Mouse (Mus musculus): ENCODE data around the gene Fabp3. TPM values are rescaled to one million over a fixed set of nuclear protein-coding genes. Genes with fewer than 3 reads are reported as not detected.
A peak's percentile ranks its signal among the peaks of the same experiment; 100 is the strongest.

The Fabp3 gene
- polyA plus RNA-seq, 1 experiment from 2014 or later, result 136 TPM

DNA sequence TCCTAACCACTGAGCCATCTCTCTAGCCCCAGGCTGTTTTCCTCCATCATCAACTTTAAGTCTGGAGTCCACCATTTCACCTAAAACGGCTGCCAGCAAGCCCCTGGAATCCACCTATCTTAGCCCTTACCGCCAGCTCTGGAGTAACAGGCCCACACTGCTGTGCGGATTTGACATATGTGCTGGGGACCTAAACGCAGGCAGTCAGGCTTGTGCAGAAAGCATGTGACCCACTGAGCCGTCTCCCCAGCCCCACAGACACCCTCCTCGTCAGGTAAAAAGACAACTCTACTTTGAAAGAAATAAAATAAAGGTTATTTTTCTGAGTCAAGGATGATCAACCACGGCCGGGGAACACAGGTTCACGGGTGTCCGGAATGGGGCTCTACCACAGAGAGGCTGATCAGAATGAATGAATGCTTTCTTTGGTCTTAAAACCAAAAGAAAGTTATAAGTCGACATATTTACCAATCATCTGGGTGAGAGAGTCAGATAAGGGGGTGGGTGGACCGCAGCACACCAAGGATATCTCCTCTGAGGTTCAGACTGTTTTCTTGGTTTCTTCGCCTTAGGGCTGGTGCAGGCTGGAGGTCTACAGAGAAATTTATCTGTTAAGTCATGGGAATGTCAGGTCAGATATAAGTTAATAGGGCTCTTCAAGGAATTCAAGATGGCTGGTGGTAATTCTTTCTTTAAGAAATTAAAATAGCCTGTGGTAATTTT is 12.0 kb upstream of the Fabp3 start:
- H3K27me3 ChIP-seq, result peaks cover 6% of the 10 kb centered on the region; the same call in 1 of the 2 replicates
- WGBS, result 84% methylated on average over 13 of the region's 13 CpGs
- no peak overlapping the region for H3K27ac ChIP-seq (replicated peaks)
- no peak overlapping the region for H3K9ac ChIP-seq
- ATAC-seq (ENCODE audit: low read depth), result no peak
- H3K9me3 ChIP-seq, result no peaks in the 10 kb centered on the region
- H3K36me3 ChIP-seq, result no peaks in the 10 kb centered on the region
- no peak overlapping the region for H3K4me3 ChIP-seq
- H3K4me1 ChIP-seq (replicated peaks), result 0 out of 2 replicates have a peak, but pooled peaks cover 3% of the 10 kb centered on the region
- H3K4me2 ChIP-seq, result no peak overlapping the region

DNA sequence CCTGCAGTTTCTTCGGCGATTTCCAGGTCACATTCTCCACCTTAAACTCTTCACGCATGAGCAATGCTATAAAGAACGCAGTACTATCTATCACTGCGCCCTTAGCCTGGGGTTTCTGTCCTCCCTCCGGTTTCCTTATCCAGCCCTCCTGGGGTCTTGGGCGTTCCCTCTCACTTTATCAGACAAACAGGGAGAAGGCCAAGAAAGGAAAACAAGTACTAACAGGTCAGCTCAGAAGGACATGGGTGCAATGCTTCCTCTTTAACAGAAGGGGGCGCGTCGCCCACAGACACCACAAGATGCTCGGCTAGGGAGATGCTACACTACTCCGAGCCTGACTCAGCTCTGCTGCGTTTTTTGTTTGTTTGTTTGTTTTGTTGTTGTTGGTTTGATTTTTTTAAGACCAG is 11.3 kb upstream of the Fabp3 start:
- H3K4me1 ChIP-seq (replicated peaks), result 0 out of 2 replicates have a peak, but pooled peaks cover 3% of the 10 kb centered on the region
- H3K27me3 ChIP-seq, result peaks cover 6% of the 10 kb centered on the region; the same call in 1 of the 2 replicates
- no peaks in the 10 kb centered on the region for H3K36me3 ChIP-seq
- no peaks in the 10 kb centered on the region for H3K9me3 ChIP-seq
- H3K27ac ChIP-seq (replicated peaks), result no peak overlapping the region
- no peak; the same call in 1 of the 2 replicates for ATAC-seq (ENCODE audit: low read depth)
- H3K4me2 ChIP-seq, result no peak overlapping the region
- 20% methylated on average over 13 of the region's 13 CpGs for WGBS
- H3K9ac ChIP-seq, result no peak overlapping the region
- no peak overlapping the region for H3K4me3 ChIP-seq

DNA sequence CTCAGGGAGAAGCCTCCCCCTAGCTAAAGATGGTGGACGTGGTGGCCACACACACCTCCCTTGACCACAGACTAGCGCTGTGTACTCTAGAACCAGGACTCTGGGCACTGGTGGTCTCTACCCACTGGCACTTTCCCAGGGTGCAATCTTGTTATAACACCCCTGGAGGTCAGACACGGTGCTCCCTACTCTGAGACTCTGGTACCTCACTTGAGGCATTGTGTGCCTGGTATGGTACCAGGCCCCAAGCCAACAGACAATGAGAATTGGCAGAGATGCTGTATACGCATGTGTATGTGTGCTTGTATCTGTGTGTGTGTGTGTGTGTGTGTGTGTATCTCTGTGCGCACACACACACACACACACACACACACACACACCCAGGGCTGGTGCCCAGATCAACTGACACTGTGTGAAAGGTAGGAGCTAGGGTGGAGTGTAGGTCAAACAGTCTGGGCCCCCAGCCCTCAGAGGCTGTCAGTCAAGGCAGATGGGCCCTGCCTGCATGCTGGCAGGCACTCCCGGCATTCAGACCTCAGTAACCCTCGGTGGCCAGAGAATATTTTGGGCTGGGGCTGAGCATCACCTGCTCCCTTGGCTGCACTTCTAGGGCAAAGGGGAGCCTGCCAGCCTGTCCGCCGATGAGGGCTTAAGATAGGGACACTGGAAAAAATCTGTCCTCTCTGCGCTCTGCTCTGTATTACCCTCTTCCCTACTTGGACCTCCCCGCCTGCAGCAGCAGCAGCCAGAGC is 9.3 kb upstream of the Fabp3 start:
- Histone ChIP-seq H3K9ac (no peak overlapping the region), H3K4me1 (replicated peaks) (0 out of 2 replicates have a peak, but pooled peaks cover 3% of the 10 kb centered on the region), H3K36me3 (no peaks in the 10 kb centered on the region), H3K9me3 (no peaks in the 10 kb centered on the region), H3K27ac (replicated peaks) (no peak overlapping the region), H3K4me2 (no peak overlapping the region), H3K27me3 (0 out of 2 replicates have a peak, but pooled peaks cover 6% of the 10 kb centered on the region), H3K4me3 (no peak overlapping the region)
- no peak for ATAC-seq (ENCODE audit: low read depth)
- WGBS, result 84% methylated on average over 11 of the region's 11 CpGs

DNA sequence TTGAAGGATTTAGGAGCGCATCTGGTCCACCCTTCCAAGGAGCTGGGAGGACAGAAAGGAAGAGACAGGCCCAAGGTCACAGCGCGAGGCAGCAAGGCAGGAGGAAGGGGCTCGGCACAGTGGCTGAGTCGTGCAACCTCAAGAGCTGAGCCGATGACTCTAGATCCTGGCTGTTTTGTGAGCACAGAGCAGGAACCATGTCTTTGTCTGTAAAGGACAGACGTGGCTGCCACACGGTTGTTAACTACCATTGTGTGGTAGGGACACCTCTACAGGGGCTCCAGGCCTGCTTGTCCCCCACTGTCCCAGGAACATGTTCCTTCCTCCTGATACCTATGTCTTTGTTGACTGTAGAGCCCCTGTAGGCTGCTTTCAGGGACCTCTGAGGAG is 8.8 kb upstream of the Fabp3 start:
- H3K9me3 ChIP-seq, result no peaks in the 10 kb centered on the region

DNA sequence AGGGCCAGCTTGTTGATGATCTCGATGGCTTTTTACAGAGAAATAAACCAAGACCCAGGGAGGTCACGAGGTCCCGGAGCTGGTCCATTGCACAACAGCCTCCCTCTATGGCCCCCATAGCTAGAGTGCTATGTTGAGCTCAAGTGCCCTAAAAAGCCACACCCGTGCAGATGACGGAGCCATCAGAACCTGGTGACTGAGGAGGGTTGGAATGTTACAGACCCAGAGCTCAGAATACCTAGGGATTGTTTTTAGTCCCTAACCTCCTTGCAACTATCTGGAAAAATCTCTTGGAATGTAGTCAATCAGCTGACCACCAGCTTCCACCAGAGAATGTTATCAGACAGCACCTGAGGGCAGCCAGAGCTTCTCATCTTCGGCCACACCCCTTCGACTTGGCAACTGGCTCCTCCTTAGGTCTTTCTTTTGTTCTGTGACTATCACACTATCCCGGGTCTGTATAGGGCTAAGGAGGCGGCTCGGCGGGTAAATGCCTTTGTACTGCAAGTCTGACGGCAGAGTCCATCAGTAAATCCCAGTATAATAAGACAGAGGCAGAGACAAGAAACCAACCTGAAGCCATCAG is 6.0 kb upstream of the Fabp3 start:
- Histone ChIP-seq H3K4me1 (replicated peaks) (peaks cover 6% of the 10 kb centered on the region), H3K27ac (replicated peaks) (no peak overlapping the region), H3K36me3 (no peaks in the 10 kb centered on the region), H3K4me2 (no peak overlapping the region), H3K27me3 (peaks cover 26% of the 10 kb centered on the region), H3K4me3 (no peak overlapping the region), H3K9ac (no peak overlapping the region), H3K9me3 (no peaks in the 10 kb centered on the region)
- WGBS, result 45% methylated on average over 12 of the region's 12 CpGs
- no peak for ATAC-seq (ENCODE audit: low read depth)

More for the DNA sequence above, 8.8 kb upstream of the Fabp3 start:
- no peak overlapping the region for H3K4me2 ChIP-seq
- WGBS, result 62% methylated on average over 8 of the region's 8 CpGs
- H3K36me3 ChIP-seq, result no peaks in the 10 kb centered on the region
- 0 out of 2 replicates have a peak, but pooled peaks cover 6% of the 10 kb centered on the region for H3K27me3 ChIP-seq
- no peak overlapping the region for H3K4me3 ChIP-seq
- no peak overlapping the region for H3K27ac ChIP-seq (replicated peaks)
- H3K9ac ChIP-seq, result no peak overlapping the region
- ATAC-seq (ENCODE audit: low read depth), result no peak
- H3K4me1 ChIP-seq (replicated peaks), result 0 out of 2 replicates have a peak, but pooled peaks cover 5% of the 10 kb centered on the region

DNA sequence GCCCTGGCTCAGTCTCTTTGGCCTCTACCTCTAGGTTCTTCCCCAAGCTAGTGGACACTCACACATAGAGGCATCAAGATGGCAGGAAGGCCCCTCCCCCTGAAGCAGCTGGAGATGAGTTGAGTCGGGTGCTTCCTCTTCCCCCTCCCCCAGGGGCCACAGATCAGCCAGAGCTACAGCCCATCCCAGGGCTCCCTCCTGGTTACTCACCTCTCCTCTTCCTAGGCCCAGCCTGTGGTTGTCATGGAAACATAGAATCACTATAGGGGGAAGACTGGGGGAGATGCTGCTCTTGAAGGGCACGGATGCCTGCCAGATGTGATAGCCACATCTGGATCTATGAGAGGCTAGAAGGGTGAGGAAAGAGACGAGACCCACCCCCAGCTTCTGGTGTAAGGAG is 3.6 kb upstream of the Fabp3 start:
- 24% methylated on average over 3 of the region's 3 CpGs for WGBS
- no peaks in the 10 kb centered on the region for H3K9me3 ChIP-seq
- H3K4me2 ChIP-seq, result no peak overlapping the region
- H3K27me3 ChIP-seq, result peaks cover 43% of the 10 kb centered on the region
- H3K36me3 ChIP-seq, result no peaks in the 10 kb centered on the region
- ATAC-seq (ENCODE audit: low read depth), result no peak
- H3K9ac ChIP-seq, result no peak overlapping the region
- no peak overlapping the region for H3K4me3 ChIP-seq
- H3K27ac ChIP-seq (replicated peaks), result no peak overlapping the region
- peaks cover 30% of the 10 kb centered on the region for H3K4me1 ChIP-seq (replicated peaks)

DNA sequence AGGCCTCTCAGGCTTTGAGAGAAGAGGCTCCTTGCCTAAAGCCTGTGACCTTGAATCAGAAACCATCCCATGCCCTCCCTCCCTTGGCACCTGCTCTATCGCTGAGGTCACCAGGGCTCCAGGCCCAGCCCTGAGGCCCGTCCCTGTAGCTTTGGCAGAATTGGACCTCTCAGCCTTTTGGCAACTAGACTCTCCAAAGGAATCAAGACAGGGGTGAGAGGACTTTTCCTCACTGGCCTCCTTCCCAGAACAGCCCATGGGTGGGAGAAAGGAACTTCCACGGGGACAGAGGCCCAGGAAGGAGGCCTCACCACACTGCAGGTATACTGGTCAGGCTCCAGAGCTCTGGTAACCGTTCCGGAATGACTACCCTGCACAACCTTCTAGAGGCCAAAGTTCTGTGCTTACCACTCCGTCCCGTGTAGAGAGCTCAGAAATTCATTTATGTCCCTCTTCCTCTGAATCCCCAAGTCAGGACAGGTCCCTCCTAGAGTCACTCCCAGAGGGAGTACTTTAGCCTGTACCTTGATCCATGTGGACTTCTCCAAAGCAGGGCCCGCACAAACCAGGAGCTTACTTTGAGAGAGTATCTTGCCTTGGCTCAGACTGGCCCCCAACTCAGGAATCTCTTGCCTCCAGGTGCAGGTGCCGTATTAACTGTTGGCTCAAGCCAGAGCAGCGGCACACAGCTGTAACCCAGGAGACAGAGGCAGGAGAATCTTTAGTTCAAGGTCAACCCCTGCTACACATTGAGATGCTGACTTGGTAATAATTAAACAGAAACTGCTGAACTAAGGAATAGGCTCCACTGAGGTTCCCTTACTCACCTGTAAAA is 1.4 kb upstream of the Fabp3 start:
- peak overlapping the region; percentile 84 for H3K4me2 ChIP-seq
- peaks cover 32% of the 10 kb centered on the region for H3K4me1 ChIP-seq (replicated peaks)
- H3K9ac ChIP-seq, result no peak overlapping the region
- H3K27me3 ChIP-seq, result peaks cover 54% of the 10 kb centered on the region
- H3K4me3 ChIP-seq, result peak overlapping the region; percentile 51
- no peaks in the 10 kb centered on the region for H3K36me3 ChIP-seq
- H3K27ac ChIP-seq (replicated peaks), result no peak overlapping the region
- H3K9me3 ChIP-seq, result no peaks in the 10 kb centered on the region
- no peak for ATAC-seq (ENCODE audit: low read depth)
- WGBS, result 77% methylated on average over 10 of the region's 10 CpGs

DNA sequence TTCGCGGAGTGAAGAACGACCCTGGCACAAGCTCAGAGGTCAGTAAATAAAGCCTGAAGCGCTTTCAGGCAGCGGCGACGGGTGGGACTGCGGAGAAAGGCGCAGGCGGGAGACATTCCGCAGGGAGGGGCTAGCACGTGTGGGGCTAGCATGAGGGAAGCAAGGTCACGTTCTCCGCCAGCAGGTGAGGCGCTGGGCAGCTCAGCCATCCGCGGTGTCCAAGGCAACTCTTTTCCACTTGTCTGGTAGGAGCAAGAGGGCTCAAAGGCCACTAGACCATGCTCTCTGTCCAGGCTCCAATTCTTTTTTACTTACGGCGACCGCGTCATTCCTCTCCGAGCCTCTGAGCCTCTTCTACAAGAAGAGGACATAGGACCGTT is 554 bp upstream of the Fabp3 start:
- Histone ChIP-seq H3K4me1 (replicated peaks) (peaks cover 32% of the 10 kb centered on the region), H3K4me3 (peak overlapping the region; percentile 51), H3K36me3 (0 out of 2 replicates have a peak, but pooled peaks cover 6% of the 10 kb centered on the region), H3K27me3 (peaks cover 54% of the 10 kb centered on the region), H3K9me3 (no peaks in the 10 kb centered on the region), H3K4me2 (peak overlapping the region; percentile 84), H3K9ac (peak overlapping the region; percentile 78), H3K27ac (replicated peaks) (0 out of 2 replicates have a peak overlapping the region, but pooled peaks have one; percentile 59)
- ATAC-seq (ENCODE audit: low read depth), result peak; percentile 48
- under 1% methylated on average over 23 of the region's 23 CpGs for WGBS

DNA sequence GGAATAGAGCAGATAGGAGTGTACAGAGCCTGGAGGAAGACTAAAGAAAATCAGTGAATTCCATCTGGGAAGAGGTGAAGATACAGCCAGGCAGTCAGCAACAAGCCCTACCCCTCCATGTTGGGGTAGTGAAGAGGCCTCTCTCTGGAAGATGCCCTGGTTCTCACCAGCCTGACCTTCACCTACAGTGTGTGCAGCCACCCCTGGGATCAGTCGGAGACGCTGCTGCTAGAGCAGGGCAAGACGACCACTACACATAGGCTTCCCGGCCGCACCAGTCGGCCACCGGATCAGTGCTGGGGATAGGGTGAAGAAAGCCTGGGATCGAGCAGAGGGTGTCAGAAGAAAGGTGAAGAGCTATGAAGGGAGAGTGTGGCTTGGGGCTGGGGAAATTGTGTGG is 859 bp downstream of the Fabp3 start:
- H3K4me2 ChIP-seq, result peak overlapping the region; percentile 84
- H3K27me3 ChIP-seq, result peaks cover 54% of the 10 kb centered on the region
- peak overlapping the region; percentile 51 for H3K4me3 ChIP-seq
- peak overlapping the region; percentile 78 for H3K9ac ChIP-seq
- peak; percentile 13; the same call in 1 of the 2 replicates for ATAC-seq (ENCODE audit: low read depth)
- H3K4me1 ChIP-seq (replicated peaks), result peaks cover 32% of the 10 kb centered on the region
- 45% methylated on average over 8 of the region's 8 CpGs for WGBS
- H3K27ac ChIP-seq (replicated peaks), result peak overlapping the region; percentile 59
- H3K9me3 ChIP-seq, result no peaks in the 10 kb centered on the region
- peaks cover 19% of the 10 kb centered on the region for H3K36me3 ChIP-seq

DNA sequence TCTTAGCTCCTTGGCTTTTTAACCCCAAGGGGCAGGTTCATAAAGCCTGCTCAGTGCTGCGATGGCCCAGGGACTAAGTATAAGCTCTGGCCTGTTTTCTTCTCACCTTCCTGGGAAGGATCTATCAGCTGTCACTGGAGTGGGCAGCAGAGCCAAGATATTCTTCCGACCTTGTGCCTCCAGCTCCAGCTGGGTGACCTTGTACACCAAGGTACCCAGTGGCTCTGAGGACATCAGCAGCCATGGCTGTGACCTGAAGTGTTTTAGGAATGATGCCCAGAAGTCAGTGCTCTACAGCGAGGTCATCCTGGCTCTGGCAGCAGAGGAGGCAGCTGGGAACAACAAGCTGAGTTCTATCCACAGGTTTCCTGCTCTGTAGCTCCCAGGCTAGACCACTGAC is 4.1 kb downstream of the Fabp3 start:
- no peak for ATAC-seq (ENCODE audit: low read depth)
- H3K36me3 ChIP-seq, result peaks cover 44% of the 10 kb centered on the region
- no peak overlapping the region for H3K4me3 ChIP-seq
- H3K4me2 ChIP-seq, result no peak overlapping the region
- H3K9me3 ChIP-seq, result no peaks in the 10 kb centered on the region
- H3K9ac ChIP-seq, result no peak overlapping the region
- no peak overlapping the region for H3K27ac ChIP-seq (replicated peaks)
- H3K27me3 ChIP-seq, result peaks cover 33% of the 10 kb centered on the region
- WGBS, result 90% methylated on average over 3 of the region's 3 CpGs
- peaks cover 24% of the 10 kb centered on the region for H3K4me1 ChIP-seq (replicated peaks)

DNA sequence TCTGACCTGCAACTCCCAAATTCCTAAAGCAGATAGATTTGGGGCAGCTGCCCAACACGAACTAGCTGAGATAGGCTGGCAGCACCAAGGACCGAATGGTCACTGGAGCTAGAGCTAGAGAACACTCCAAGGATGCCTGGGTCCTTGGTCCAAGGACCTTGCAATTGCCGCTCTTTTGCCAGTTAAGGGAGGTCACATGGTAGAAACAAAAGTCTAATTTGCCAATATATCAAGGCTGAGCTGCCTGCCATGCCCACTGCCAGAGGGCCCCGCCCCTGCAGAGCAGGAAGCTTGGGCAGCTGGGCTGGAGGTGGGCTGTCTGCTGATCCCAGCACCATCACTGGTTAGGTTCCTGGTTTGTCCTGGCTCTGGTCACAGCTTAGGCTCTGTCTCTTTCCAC is 5.2 kb downstream of the Fabp3 start:
- peaks cover 54% of the 10 kb centered on the region for H3K36me3 ChIP-seq

More for the DNA sequence above, 5.2 kb downstream of the Fabp3 start:
- Histone ChIP-seq H3K27ac (replicated peaks) (no peak overlapping the region), H3K4me2 (no peak overlapping the region), H3K9me3 (no peaks in the 10 kb centered on the region), H3K4me1 (replicated peaks) (peaks cover 14% of the 10 kb centered on the region; the same call in 1 of the 2 replicates), H3K27me3 (peaks cover 29% of the 10 kb centered on the region), H3K9ac (no peak overlapping the region), H3K4me3 (no peak overlapping the region)
- ATAC-seq (ENCODE audit: low read depth), result no peak
- 93% methylated on average over 4 of the region's 4 CpGs for WGBS
